Mouse (Mus musculus): ENCODE results near the gene Pisd. TPM values are rescaled to one million over a fixed set of nuclear protein-coding genes. Genes with fewer than 3 reads are reported as not detected.
"Not testable (repeated sequence)": the region's sequence is repeated elsewhere in the genome, so short reads cannot be mapped to it uniquely, and the experiment has no call there.

Pisd gene
- total RNA-seq (2017): 42.5 and 44.1 TPM in 2 replicates

DNA sequence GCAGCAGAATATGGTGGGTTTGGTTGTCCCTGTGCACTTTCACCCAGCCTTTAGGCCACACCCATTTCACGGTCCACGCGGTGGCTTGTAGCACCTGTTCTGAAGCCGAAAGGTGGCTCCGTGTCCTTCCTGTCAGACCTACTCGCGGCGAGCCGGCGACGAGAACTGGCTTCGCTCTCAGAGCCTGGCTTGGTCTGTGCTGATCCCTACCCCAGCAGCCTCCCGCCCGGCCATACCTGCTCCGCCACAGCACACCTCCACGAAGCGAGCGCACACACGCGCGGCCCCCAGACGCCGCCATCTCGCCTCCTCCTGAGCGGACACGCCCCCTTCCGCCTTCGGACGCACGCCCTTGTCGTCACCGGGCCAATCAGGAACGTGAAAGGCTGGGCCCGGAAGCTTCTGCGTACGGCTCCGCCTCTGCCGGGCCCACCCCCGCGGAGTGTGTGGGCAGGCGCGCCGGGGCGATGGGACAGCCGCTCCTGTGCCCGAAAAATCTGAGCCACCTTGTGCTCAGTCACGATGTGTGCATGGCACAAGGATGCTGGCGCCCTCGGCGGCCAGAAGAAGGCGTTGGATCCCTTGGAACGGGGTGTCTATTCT lies at the start of gene Pisd:
TSS of gene Pisd (minus strand) at position 334 of the 603 bp plus-strand sequence.
- ATAC-seq (ENCODE audit: extremely low read depth, insufficient number of reproducible peaks, low FRiP score, poor library complexity, severe bottlenecking): peak; percentile 99

- ATAC-seq (ENCODE audit: extremely low read depth, insufficient number of reproducible peaks, low FRiP score, poor library complexity, severe bottlenecking): no peak
Observed at GRCm38 (mm10) chr5:32834497-32834896, 49.1 kb upstream of the Pisd start.

- ATAC-seq (ENCODE audit: extremely low read depth, insufficient number of reproducible peaks, low FRiP score, poor library complexity, severe bottlenecking): no peak
Observed at GRCm38 (mm10) chr5:32830054-32830453, 44.6 kb upstream of the Pisd start.

- not testable (repeated sequence) for ATAC-seq (ENCODE audit: extremely low read depth, insufficient number of reproducible peaks, low FRiP score, poor library complexity, severe bottlenecking)
Observed at GRCm38 (mm10) chr5:32828766-32829165, 43.3 kb upstream of the Pisd start.

- ATAC-seq (ENCODE audit: extremely low read depth, insufficient number of reproducible peaks, low FRiP score, poor library complexity, severe bottlenecking): no peak
Observed at GRCm38 (mm10) chr5:32827009-32827408, 41.6 kb upstream of the Pisd start, which contains the start of gene Gm20671. Gene Gm20671 (minus strand): TSS chr5:32827109.

GRCm38 (mm10) chr5:32820471-32820870 lies 35.0 kb upstream of the Pisd start:
- ATAC-seq (ENCODE audit: extremely low read depth, insufficient number of reproducible peaks, low FRiP score, poor library complexity, severe bottlenecking): no peak

- ATAC-seq (ENCODE audit: extremely low read depth, insufficient number of reproducible peaks, low FRiP score, poor library complexity, severe bottlenecking): no peak
Observed at GRCm38 (mm10) chr5:32815396-32815795, 29.9 kb upstream of the Pisd start.

DNA sequence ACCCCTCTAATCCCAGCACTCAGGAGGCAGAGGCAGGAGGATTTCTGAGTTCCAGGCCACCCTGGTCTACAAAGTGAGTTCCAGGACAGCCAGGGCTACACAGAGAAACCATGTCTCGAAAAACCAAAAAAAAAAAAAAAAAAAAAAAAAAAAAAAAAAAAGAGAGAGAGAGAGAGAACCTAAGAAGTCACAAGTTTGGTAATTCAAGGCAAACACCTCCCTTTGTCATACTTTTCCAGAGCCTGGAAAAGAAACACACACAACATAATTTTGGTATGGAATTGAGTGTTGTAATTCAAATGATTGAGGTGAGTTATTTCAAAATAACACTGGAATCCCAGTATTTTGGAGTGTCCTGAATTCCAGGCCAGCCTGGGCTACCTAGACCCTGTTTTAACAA lies 1.0 kb upstream of the Pisd start:
- not testable (repeated sequence) for ATAC-seq (ENCODE audit: extremely low read depth, insufficient number of reproducible peaks, low FRiP score, poor library complexity, severe bottlenecking)

GRCm38 (mm10) chr5:32784726-32785125 lies 720 bp downstream of the Pisd start:
- ATAC-seq (ENCODE audit: extremely low read depth, insufficient number of reproducible peaks, low FRiP score, poor library complexity, severe bottlenecking): no peak

- ATAC-seq (ENCODE audit: extremely low read depth, insufficient number of reproducible peaks, low FRiP score, poor library complexity, severe bottlenecking): no peak
Observed at GRCm38 (mm10) chr5:32781596-32781995, 3.9 kb downstream of the Pisd start.

DNA sequence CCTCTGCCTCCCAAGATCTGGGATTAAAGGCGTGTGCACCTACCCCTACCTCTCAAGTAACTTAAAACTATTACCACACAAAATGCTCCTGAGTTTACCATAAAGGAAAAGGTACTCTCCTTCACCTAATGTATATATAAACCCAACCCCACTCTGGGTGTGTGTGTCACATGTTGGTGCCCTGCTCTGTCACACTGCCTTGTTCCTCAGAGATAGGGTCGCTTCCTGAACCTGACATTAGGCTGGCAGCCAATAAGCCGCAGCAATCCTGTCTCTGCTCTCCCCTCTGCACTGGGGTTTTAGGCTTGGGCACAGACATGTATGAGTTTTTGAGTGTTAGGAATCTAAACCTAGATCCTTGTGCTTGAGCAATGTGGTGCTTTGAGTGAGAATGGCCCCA lies 7.3 kb downstream of the Pisd start:
- no peak for ATAC-seq (ENCODE audit: extremely low read depth, insufficient number of reproducible peaks, low FRiP score, poor library complexity, severe bottlenecking)

GRCm38 (mm10) chr5:32772361-32772760 lies 13.1 kb downstream of the Pisd start:
- no peak for ATAC-seq (ENCODE audit: extremely low read depth, insufficient number of reproducible peaks, low FRiP score, poor library complexity, severe bottlenecking)

GRCm38 (mm10) chr5:32767636-32768373 lies 17.6 kb downstream of the Pisd start:
- no peak for ATAC-seq (ENCODE audit: extremely low read depth, insufficient number of reproducible peaks, low FRiP score, poor library complexity, severe bottlenecking)

GRCm38 (mm10) chr5:32767004-32767403 lies 18.4 kb downstream of the Pisd start:
- no peak for ATAC-seq (ENCODE audit: extremely low read depth, insufficient number of reproducible peaks, low FRiP score, poor library complexity, severe bottlenecking)

GRCm38 (mm10) chr5:32761566-32762140 lies 23.8 kb downstream of the Pisd start:
- no peak for ATAC-seq (ENCODE audit: extremely low read depth, insufficient number of reproducible peaks, low FRiP score, poor library complexity, severe bottlenecking)

GRCm38 (mm10) chr5:32760787-32761186 lies 24.7 kb downstream of the Pisd start:
- no peak for ATAC-seq (ENCODE audit: extremely low read depth, insufficient number of reproducible peaks, low FRiP score, poor library complexity, severe bottlenecking)

- not testable (repeated sequence) for ATAC-seq (ENCODE audit: extremely low read depth, insufficient number of reproducible peaks, low FRiP score, poor library complexity, severe bottlenecking)
Observed at GRCm38 (mm10) chr5:32760352-32760751, 25.1 kb downstream of the Pisd start.

DNA sequence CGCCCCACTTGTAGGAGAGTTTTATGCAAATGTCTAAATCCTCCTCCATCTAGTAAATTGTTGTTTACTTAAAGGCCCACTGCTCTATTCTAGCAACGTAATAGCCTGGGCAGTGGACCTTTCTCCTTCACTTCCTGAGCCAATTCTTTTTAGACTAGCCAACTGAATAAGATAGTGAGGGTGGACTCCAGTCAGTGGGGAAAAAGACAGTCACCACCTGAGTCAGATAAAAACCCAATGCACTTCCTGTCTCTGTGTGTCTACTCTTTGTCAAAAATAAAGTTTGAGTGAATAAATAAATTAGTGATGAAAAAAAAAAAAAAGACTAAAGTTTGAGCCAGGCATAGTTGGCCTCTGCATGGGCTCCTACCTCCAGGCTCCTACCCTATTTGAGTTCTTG lies 25.8 kb downstream of the Pisd start:
- no peak for ATAC-seq (ENCODE audit: extremely low read depth, insufficient number of reproducible peaks, low FRiP score, poor library complexity, severe bottlenecking)

DNA sequence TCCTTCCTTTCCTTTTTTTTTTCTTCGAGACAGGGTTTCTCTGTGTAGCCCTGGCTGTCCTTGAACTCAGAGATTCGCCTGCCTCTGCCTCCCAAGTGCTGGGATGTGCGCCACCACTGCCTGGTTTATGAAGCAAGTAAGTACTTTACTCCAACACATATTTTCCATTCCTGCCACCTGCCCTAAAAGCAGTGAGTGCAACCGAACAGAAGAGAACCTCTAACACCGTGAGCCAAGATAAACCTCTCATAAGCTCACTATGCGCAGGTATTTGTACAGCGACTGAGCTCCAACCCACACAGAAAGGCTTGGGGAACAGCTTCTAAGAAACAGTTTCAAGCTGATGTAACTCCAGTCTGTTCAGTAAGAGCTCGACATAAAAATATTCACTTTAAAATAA lies 29.3 kb downstream of the Pisd start:
- ATAC-seq (ENCODE audit: extremely low read depth, insufficient number of reproducible peaks, low FRiP score, poor library complexity, severe bottlenecking): no peak

- no peak for ATAC-seq (ENCODE audit: extremely low read depth, insufficient number of reproducible peaks, low FRiP score, poor library complexity, severe bottlenecking)
Observed at GRCm38 (mm10) chr5:32751736-32752135, 33.7 kb downstream of the Pisd start.

Measured in neutrophil, adult 5-6 weeks (primary cell).